Mouse (Mus musculus) WW6 (cell line): ENCODE measurements around the gene Pon3.
"Not testable (repeated sequence)": the region's sequence is repeated elsewhere in the genome, so short reads cannot be mapped to it uniquely, and the experiment has no call there.

ENCODE experiments used
- DNase-seq: peaks from one replicate; pipeline ENCODE4 v3.0.0-alpha.2; 2013; ENCODE audit warnings: low read depth, low spot score

The Pon3 gene

GRCm38 (mm10) chr6:5254869-5255268, 1.2 kb downstream of the Pon3 start:
- no peak for DNase-seq

- DNase-seq: no peak
Observed at GRCm38 (mm10) chr6:5245926-5246325, 10.2 kb downstream of the Pon3 start.

GRCm38 (mm10) chr6:5238799-5239198, 17.3 kb downstream of the Pon3 start:
- no peak for DNase-seq

- DNase-seq: no peak
Observed at GRCm38 (mm10) chr6:5237510-5237909, 18.6 kb downstream of the Pon3 start.

GRCm38 (mm10) chr6:5236843-5237371, 19.2 kb downstream of the Pon3 start:
- no peak for DNase-seq

GRCm38 (mm10) chr6:5234563-5234962, 21.5 kb downstream of the Pon3 start:
- DNase-seq: no peak

- no peak for DNase-seq
Observed at GRCm38 (mm10) chr6:5233812-5234211, 22.3 kb downstream of the Pon3 start.

- no peak for DNase-seq
Observed at GRCm38 (mm10) chr6:5232022-5232421, 24.1 kb downstream of the Pon3 start.

GRCm38 (mm10) chr6:5230261-5230660, 25.8 kb downstream of the Pon3 start:
- no peak for DNase-seq

- DNase-seq: not testable (repeated sequence)
Observed at GRCm38 (mm10) chr6:5223551-5223950, 32.5 kb downstream of the Pon3 start.

GRCm38 (mm10) chr6:5222080-5222479, 34.0 kb downstream of the Pon3 start:
- DNase-seq: no peak

GRCm38 (mm10) chr6:5218190-5218589, 37.9 kb downstream of the Pon3 start:
- DNase-seq: no peak

- DNase-seq: no peak
Observed at GRCm38 (mm10) chr6:5207817-5208216, 48.3 kb downstream of the Pon3 start.

- no peak for DNase-seq
Observed at GRCm38 (mm10) chr6:5199916-5200315, 56.2 kb downstream of the Pon3 start.

- DNase-seq: no peak
Observed at GRCm38 (mm10) chr6:5199376-5199905, 56.6 kb downstream of the Pon3 start.

- DNase-seq: no peak
Observed at GRCm38 (mm10) chr6:5198590-5198989, 57.5 kb downstream of the Pon3 start.

- DNase-seq: no peak
Observed at GRCm38 (mm10) chr6:5193693-5194092, 62.4 kb downstream of the Pon3 start, which contains the start of gene Pon1. Gene Pon1, minus strand, starts transcription at chr6:5193946.

- DNase-seq: no peak
Observed at GRCm38 (mm10) chr6:5190761-5191160, 65.3 kb downstream of the Pon3 start.

GRCm38 (mm10) chr6:5189507-5189906, 66.6 kb downstream of the Pon3 start:
- DNase-seq: no peak

GRCm38 (mm10) chr6:5188938-5189337, 67.1 kb downstream of the Pon3 start:
- DNase-seq: no peak

- DNase-seq: no peak
Observed at GRCm38 (mm10) chr6:5188036-5188435, 68.0 kb downstream of the Pon3 start.

GRCm38 (mm10) chr6:5187586-5187985, 68.5 kb downstream of the Pon3 start:
- DNase-seq: no peak

GRCm38 (mm10) chr6:5186229-5186950, 69.7 kb downstream of the Pon3 start:
- no peak for DNase-seq
